Mouse (Mus musculus) limb, embryonic 13.5 days (tissue): ENCODE measurements around the gene Fcna. TPM values are rescaled to one million over a fixed set of nuclear protein-coding genes. Genes with fewer than 3 reads are reported as not detected.

Source experiments
- ATAC-seq: fragments of 200-750 bp; cut with Nextera tagmentation; 2 replicates; pipeline ENCODE4 v1.8.0; 2017; ENCODE audit warnings: low read depth, moderate number of reproducible peaks, moderate TSS enrichment; ENCODE audit not compliant: low FRiP score
- H3K27ac ChIP-seq: fragments of 300-500 bp; sonication (generic); 2 replicates; pipeline ENCODE4 v1.5.1; 2015; ENCODE audit warnings: inconsistent platforms, mild to moderate bottlenecking, moderate library complexity
- H3K27me3 ChIP-seq: fragments of 300-500 bp; sonication (generic); 2 replicates; pipeline ENCODE4 v1.6.1; 2015; ENCODE audit warnings: mild to moderate bottlenecking, inconsistent platforms
- H3K36me3 ChIP-seq: fragments of 300-500 bp; sonication (generic); 2 replicates; pipeline ENCODE4 v1.6.1; 2015; ENCODE audit warnings: inconsistent platforms, mild to moderate bottlenecking, moderate library complexity
- H3K4me1 ChIP-seq: fragments of 300-500 bp; sonication (generic); 2 replicates; pipeline ENCODE4 v1.6.1; 2015; ENCODE audit warnings: inconsistent platforms
- H3K4me2 ChIP-seq: fragments of 300-500 bp; sonication (generic); replicated peaks from 2 replicates; pipeline ENCODE4 v1.6.1; 2015; ENCODE audit warnings: inconsistent platforms, mild to moderate bottlenecking, moderate library complexity
- H3K4me3 ChIP-seq: fragments of 300-500 bp; sonication (generic); 2 replicates; pipeline ENCODE4 v1.5.1; 2015; ENCODE audit warnings: moderate library complexity, mild to moderate bottlenecking, inconsistent platforms
- H3K9ac ChIP-seq: fragments of 300-500 bp; sonication (generic); 2 replicates; pipeline ENCODE4 v1.6.1; 2015; ENCODE audit warnings: mild to moderate bottlenecking, inconsistent platforms
- H3K9me3 ChIP-seq: fragments of 300-500 bp; sonication (generic); 2 replicates; pipeline ENCODE4 v1.6.1; 2016; ENCODE audit warnings: inconsistent platforms
- WGBS: fragments of 180-500 bp; shearing (Covaris S2); methylation state at CpG from one replicate; pipeline ENCODE4 v1.1.7; 2015; 5-methylcytosine and 5-hydroxymethylcytosine counted together
- polyA plus RNA-seq: library from polyadenylated mRNA; unstranded; fragments of >200 nt; fragmentation: Nextera tagmentation; extraction: Ambion mirVana; gene quantifications from 2 replicates; pipeline ENCODE4 v1.2.1, GENCODE M21; 2015

The Fcna gene
- polyA plus RNA-seq, 1 experiment from 2014 or later, result 0.98 TPM

- peak overlapping the region; percentile 91 for H3K27ac ChIP-seq
- peaks cover 66% of the 10 kb centered on the region for H3K4me1 ChIP-seq
- H3K9me3 ChIP-seq, result no peaks in the 10 kb centered on the region
- 12% methylated on average over 21 of the region's 21 CpGs for WGBS
- H3K27me3 ChIP-seq, result peaks cover 48% of the 10 kb centered on the region
- H3K36me3 ChIP-seq, result peaks cover 28% of the 10 kb centered on the region
- H3K4me2 ChIP-seq, result peak overlapping the region; percentile 97
- peak overlapping the region; percentile 71 for H3K9ac ChIP-seq
- peak overlapping the region; percentile 67 for H3K4me3 ChIP-seq
- no peak for ATAC-seq
Measured at GRCm38 (mm10) chr2:25575432-25576027, 52.3 kb downstream of the Fcna start.

Other genes with a start within 250 kb of the Fcna start
- gene Entpd2, start 232.2 kb downstream of the Fcna start, polyA plus RNA-seq, result 0.55 and 0.73 TPM in 2 replicates
- gene Npdc1, start 228.7 kb downstream of the Fcna start, polyA plus RNA-seq, result 29.1 and 32.6 TPM in 2 replicates
- gene Fut7, start 204.8 kb downstream of the Fcna start, polyA plus RNA-seq, result 0.06 TPM in 1 of 2 replicates, not detected in the other
- 3.3 and 3.8 TPM in 2 replicates for gene Abca2, start 199.3 kb downstream of the Fcna start, polyA plus RNA-seq
- gene Clic3, start 171.2 kb downstream of the Fcna start, polyA plus RNA-seq, result 2.2 and 2.5 TPM in 2 replicates
- 35.0 and 37.6 TPM in 2 replicates for gene Paxx, start 166.9 kb downstream of the Fcna start, polyA plus RNA-seq
- gene Ptgds, start 158.0 kb downstream of the Fcna start, polyA plus RNA-seq, result 0.80 and 2.5 TPM in 2 replicates
- not detected in 2 replicates for gene Lcn12, start 134.1 kb downstream of the Fcna start, polyA plus RNA-seq
- 69.5 and 79.7 TPM in 2 replicates for gene Fbxw5, start 127.3 kb downstream of the Fcna start, polyA plus RNA-seq
- 5.5 and 7.2 TPM in 2 replicates for gene C8g, start 126.3 kb downstream of the Fcna start, polyA plus RNA-seq
- 37.3 and 40.6 TPM in 2 replicates for gene Traf2, start 81.1 kb downstream of the Fcna start, polyA plus RNA-seq
- 330 TPM in 2 replicates for gene Edf1, start 70.2 kb downstream of the Fcna start, polyA plus RNA-seq
- gene Mamdc4, start 53.2 kb downstream of the Fcna start, polyA plus RNA-seq, result 4.9 and 5.8 TPM in 2 replicates
- 163 and 177 TPM in 2 replicates for gene Phpt1, start 52.8 kb downstream of the Fcna start, polyA plus RNA-seq
- 0.85 and 1.0 TPM in 2 replicates for gene Ajm1, start 46.3 kb downstream of the Fcna start, polyA plus RNA-seq
- gene Rabl6, start 19.5 kb downstream of the Fcna start, polyA plus RNA-seq, result 76.9 and 83.8 TPM in 2 replicates
- 0.18 and 0.36 TPM in 2 replicates for gene Ccdc183, start 10.4 kb downstream of the Fcna start, polyA plus RNA-seq
- 27.2 and 28.7 TPM in 2 replicates for gene Tmem141, start 6.0 kb downstream of the Fcna start, polyA plus RNA-seq
- gene Lcn8, start 25.1 kb upstream of the Fcna start, polyA plus RNA-seq, result 0.24 TPM in 1 of 2 replicates, not detected in the other
- not detected in 2 replicates for gene Lcn5, start 29.9 kb upstream of the Fcna start, polyA plus RNA-seq
- not detected in 2 replicates for gene Lcn6, start 48.8 kb upstream of the Fcna start, polyA plus RNA-seq
- gene Lcn10, start 54.7 kb upstream of the Fcna start, polyA plus RNA-seq, result not detected in 2 replicates
- gene Obp2a, start 72.0 kb upstream of the Fcna start, polyA plus RNA-seq, result not detected in 2 replicates
- gene Bmyc, start 78.7 kb upstream of the Fcna start, polyA plus RNA-seq, result 98.8 and 99.8 TPM in 2 replicates
- not detected in 2 replicates for gene Obp2b, start 109.0 kb upstream of the Fcna start, polyA plus RNA-seq
- not detected in 2 replicates for gene Lcn3, start 137.5 kb upstream of the Fcna start, polyA plus RNA-seq
- gene Lcn11, start 149.0 kb upstream of the Fcna start, polyA plus RNA-seq, result not detected in 2 replicates
- not detected in 2 replicates for gene Gm13539, start 154.2 kb upstream of the Fcna start, polyA plus RNA-seq
- gene Glt6d1, start 187.8 kb upstream of the Fcna start, polyA plus RNA-seq, result not detected in 2 replicates
- gene Lcn9, start 195.1 kb upstream of the Fcna start, polyA plus RNA-seq, result not detected in 2 replicates
- gene Sohlh1, start 219.2 kb upstream of the Fcna start, polyA plus RNA-seq, result 0.14 and 0.29 TPM in 2 replicates
- 0.61 and 0.84 TPM in 2 replicates for gene Kcnt1, start 235.7 kb upstream of the Fcna start, polyA plus RNA-seq